Mouse (Mus musculus) testis, adult 10 weeks (tissue): ENCODE results near the gene Ect2. TPM values are rescaled to one million over a fixed set of nuclear protein-coding genes. Genes with fewer than 3 reads are reported as not detected.

Source experiments
- polyA plus RNA-seq: library from polyadenylated mRNA; stranded (reverse); fragments of 350-450 nt; fragmentation: Illumina TruSeq; extraction: RNeasy Lipid Tissue Mini Kit (QIAGEN cat#74804); gene quantifications from one replicate; pipeline ENCODE4 v1.2.3, GENCODE M21; 2014; ENCODE audit warnings: low read depth, low replicate concordance

Gene Ect2
- 60.3 TPM for polyA plus RNA-seq

GRCm38 (mm10) chr3:27153701-27154209 is at the start of gene Ect2:
Gene Ect2, minus strand, starts transcription at chr3:27153878.

GRCm38 (mm10) chr3:27182733-27183600 is 29.3 kb upstream of the Ect2 start, which contains the start of gene Nceh1:
Gene Nceh1, plus strand, starts transcription at chr3:27182965.

Other genes with a start within 250 kb of the Ect2 start
- 3.5 TPM for gene Nceh1, start 29.1 kb upstream of the Ect2 start, polyA plus RNA-seq
- gene Tnfsf10, start 163.2 kb upstream of the Ect2 start, polyA plus RNA-seq, result 0.46 TPM
- gene Ghsr, start 217.5 kb upstream of the Ect2 start, polyA plus RNA-seq, result not detected